Mouse (Mus musculus): ENCODE data around the gene Gxylt2.

GRCm38 (mm10) chr6:100704574-100705365, at the start of gene Gxylt2:
- TF ChIP-seq CTCF (IDR thresholded peaks at IDR 0.05; ENCODE audit: extremely low read depth, insufficient read length, insufficient replicate concordance, low read depth, low read length): no peak
- no peak for TF ChIP-seq POLR2A (IDR thresholded peaks at IDR 0.05; ENCODE audit: low read depth, low read length)
